Mouse (Mus musculus): Measurements from ENCODE around the gene Faap20. TPM values are rescaled to one million over a fixed set of nuclear protein-coding genes. Genes with fewer than 3 reads are reported as not detected.

The Faap20 gene
- total RNA-seq, 2 experiments from 2014 or later, result 25.7 to 28.2 TPM

DNA sequence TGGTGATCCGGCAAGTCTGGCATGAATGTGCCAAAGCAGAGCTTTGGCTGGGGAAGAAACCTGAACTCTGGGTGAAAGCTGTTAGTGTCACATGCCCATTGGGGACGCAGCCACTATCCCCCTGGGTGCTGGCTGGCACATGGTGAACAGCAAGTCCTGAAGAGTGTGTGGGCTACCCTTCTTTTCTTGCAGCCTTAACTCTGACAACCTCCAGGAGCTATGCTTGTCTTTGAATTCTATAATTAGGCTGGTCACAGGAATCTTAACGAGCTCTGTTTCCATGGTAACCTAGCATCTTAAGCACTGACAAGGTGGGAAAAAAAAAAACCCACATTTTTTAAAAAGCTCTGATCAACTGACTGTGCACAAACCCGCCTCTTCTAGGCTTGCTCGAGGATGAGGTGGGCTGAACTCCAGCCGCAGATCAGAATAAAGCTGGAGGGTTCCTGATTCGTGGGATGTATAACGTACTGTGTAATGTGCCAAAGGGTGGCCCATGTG lies 56.0 kb downstream of the Faap20 start:
- no peak for DNase-seq
- intact Hi-C loops (cut with DNase I), result loop anchor here (5.0 kb wide), 1 partner anchor 53 kb away; no protein-coding TSS in a partner anchor

Other genes starting within 250 kb of the Faap20 start
- gene Plch2, start 193.0 kb upstream of the Faap20 start, total RNA-seq (2021), result not detected
- gene Pex10, start 182.8 kb upstream of the Faap20 start, total RNA-seq (2021), result 10 to 100 TPM; 18.4 to 23.7 TPM
- gene Rer1, start 163.4 kb upstream of the Faap20 start, total RNA-seq (2021), result 10 to 100 TPM; 71.8 to 77.3 TPM
- gene Morn1, start 163.2 kb upstream of the Faap20 start, total RNA-seq (2021), result 1 to 10 TPM; 2.8 to 3.8 TPM
- gene Ski, start 27.2 kb upstream of the Faap20 start, total RNA-seq (2021), result 10 to 100 TPM; 89.2 to 89.6 TPM
- gene Prkcz, start 111.6 kb downstream of the Faap20 start, total RNA-seq (2021), result 1 to 10 TPM; 1.7 to 2.3 TPM
- not detected for gene Gabrd, start 148.3 kb downstream of the Faap20 start, total RNA-seq (2021)
- under 1 TPM; 0.30 to 0.34 TPM for gene Cfap74, start 159.4 kb downstream of the Faap20 start, total RNA-seq (2021)
- 1 to 10 TPM in 1 of 2 experiments, not detected in 1; 2.2 TPM for gene Tmem52, start 219.3 kb downstream of the Faap20 start, total RNA-seq (2021)
- 100 to 1,000 TPM; 309 to 321 TPM for gene Gnb1, start 241.6 kb downstream of the Faap20 start, total RNA-seq (2021)

Data from heart, postnatal 10 days (tissue).